Mouse (Mus musculus): ENCODE results near the gene Frmd4a.

Frmd4a gene

DNA sequence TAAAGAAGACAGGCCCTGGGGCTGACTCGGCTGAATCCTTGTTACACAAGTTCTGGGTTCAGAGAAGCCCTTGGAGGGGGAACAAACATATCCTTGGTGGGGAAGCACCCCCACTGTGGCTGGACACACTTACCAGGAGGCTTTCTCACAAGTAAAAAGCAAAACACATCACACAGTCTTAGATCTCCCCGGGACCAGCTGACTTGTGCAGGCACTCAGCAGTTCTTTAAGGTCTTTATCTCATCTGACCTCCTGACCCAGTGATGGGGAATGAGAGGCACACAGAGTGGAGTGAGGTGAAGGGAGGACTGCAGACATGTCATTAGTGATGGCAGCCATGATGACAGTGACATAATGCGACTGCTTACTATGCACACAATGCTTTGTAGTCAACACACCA, 170.8 kb downstream of the Frmd4a start:
- ChIA-PET POLR2A (interaction anchor here in 1 of 4 experiments (0.6 kb wide), 1 partner anchor 727 kb away, joined by 4 read pairs; no protein-coding TSS in a partner anchor), CTCF (no interaction called here)

DNA sequence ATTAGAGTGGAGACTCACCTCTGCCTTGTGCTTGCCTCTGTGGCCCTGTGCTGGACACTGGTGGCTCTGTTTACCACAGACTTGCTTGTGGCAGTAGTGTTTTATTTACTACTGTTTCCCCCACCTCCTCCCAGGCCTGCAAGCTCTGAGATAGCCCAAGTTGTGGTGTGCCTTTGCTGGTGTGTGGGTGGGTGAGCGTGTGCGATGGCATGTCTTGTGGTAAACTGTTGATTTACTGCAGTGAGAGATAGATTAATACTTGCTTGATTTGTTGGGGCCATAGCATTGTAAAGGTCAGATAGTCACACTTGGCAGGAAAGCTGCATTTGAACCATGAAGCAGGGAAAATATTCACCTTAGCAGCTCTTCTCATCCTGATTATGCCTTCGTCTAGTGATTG, 172.8 kb downstream of the Frmd4a start:
- CTCF ChIA-PET = no interaction called here
- POLR2A ChIA-PET = interaction anchor here in 1 of 4 experiments (0.7 kb wide), 1 partner anchor 603 kb away, joined by 3 read pairs; no protein-coding TSS in a partner anchor

- CTCF ChIA-PET = no interaction called here
These were observed 173.5 kb downstream of the Frmd4a start for GRCm38 (mm10) chr2:4190995-4191394.

DNA sequence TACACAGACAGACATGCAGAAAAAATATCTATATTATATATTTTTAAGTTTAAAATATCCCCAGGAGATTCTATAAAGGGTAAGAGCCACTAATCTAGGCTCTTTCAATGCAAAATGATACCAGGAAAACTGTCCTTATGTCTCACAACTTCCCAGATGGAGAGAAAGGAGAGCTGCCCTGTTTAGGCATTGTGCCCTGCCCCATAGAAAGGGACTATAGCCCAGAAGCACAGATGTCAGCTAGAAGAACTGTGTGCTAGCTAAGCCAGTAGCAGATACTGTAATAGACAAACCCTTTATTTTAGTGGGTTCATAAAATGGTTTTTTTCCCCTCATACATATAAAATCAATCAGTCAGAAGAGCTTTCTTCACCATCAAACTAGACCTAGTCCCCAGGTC, 175.7 kb downstream of the Frmd4a start:
- ChIA-PET CTCF (no interaction called here), POLR2A (no interaction called here)

More at GRCm38 (mm10) chr2:4190995-4191394, 173.5 kb downstream of the Frmd4a start:
- POLR2A ChIA-PET = no interaction called here

DNA sequence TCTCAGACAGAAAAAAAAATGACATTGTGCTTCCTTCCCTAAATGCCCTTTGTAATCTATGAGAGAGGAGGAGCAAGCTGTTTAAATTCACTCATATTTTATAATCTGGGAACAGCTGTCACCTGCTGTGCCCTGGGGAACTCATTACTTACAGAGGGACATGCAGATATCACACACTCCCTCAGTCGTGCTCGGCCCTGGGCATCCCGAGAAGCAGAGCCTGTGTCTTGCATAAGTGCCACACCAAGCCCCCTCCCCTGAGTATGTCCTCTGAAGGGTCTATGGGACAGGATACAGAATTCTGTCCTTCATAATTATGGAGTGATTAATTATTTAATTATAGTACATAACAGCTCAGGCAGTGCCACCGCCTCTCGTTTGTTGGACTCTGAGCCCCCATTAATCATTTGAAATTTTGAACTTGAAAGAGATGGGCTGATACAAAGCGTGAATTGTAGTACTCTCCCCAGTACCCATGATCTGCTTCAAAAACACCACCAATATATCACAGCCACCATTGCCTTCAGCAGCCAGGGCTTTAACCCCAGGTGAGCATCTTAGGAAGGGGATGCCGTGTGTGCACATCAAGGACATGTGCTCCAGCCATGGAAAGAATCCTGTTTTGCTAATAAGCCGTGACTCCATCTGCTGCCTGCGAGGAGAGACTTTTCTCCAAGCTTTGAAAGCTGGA, 177.0 kb downstream of the Frmd4a start:
- ChIA-PET POLR2A (no interaction called here), CTCF (no interaction called here)

DNA sequence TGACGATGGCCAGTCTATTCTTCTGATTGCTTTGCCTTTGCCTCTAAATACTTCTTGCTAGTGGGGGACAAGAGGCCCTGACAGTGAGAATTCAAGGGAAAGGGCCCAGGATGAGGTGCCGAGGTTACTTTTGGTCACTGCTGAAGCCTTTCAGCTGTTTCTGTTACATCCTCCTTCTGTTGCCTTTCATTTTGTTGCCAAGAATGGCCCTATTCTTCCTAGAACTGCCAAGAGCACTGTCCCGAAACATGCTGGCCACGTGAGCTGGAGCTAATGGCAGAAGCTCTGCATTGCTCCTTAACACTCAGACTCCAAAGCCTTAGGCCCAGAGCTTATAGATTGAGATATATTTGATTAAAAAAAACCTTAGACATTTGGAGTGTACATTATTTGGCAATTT, 178.5 kb downstream of the Frmd4a start:
- ChIA-PET POLR2A (interaction anchor here in 1 of 4 experiments (0.7 kb wide), 1 partner anchor 13 kb away, joined by 3 read pairs; no protein-coding TSS in a partner anchor), CTCF (no interaction called here)

- POLR2A ChIA-PET = no interaction called here
- CTCF ChIA-PET = no interaction called here
These were observed 191.7 kb downstream of the Frmd4a start for GRCm38 (mm10) chr2:4209234-4209633.

DNA sequence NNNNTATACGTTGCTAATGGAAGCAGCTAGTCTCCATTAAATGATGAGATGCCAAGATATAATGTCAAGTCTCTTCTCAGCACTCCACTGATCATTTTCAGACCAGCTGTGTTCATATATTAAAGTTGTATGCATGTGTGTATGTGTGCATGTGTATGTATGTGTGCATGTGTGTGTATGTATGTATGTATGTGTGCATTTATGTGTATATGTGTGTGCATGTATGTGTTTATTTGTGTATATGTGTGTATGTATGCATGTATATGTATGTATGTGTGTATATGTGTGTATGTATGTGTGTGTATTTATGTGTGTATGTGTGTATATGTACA, 204.9 kb downstream of the Frmd4a start:
- ChIA-PET CTCF (interaction anchor here in 3 of 4 experiments (0.6 to 1.6 kb wide), 4 partner anchors 9 to 269 kb away, joined by 3 to 8 read pairs (median 4); no protein-coding TSS in a partner anchor), POLR2A (interaction anchor here in 1 of 4 experiments (1.2 to 1.7 kb wide), 2 partner anchors 9 to 510 kb away, joined by 4 to 10 read pairs; no protein-coding TSS in a partner anchor)

- CTCF ChIA-PET = no interaction called here
- POLR2A ChIA-PET = no interaction called here
These were observed 205.8 kb downstream of the Frmd4a start for GRCm38 (mm10) chr2:4223316-4223715.

DNA sequence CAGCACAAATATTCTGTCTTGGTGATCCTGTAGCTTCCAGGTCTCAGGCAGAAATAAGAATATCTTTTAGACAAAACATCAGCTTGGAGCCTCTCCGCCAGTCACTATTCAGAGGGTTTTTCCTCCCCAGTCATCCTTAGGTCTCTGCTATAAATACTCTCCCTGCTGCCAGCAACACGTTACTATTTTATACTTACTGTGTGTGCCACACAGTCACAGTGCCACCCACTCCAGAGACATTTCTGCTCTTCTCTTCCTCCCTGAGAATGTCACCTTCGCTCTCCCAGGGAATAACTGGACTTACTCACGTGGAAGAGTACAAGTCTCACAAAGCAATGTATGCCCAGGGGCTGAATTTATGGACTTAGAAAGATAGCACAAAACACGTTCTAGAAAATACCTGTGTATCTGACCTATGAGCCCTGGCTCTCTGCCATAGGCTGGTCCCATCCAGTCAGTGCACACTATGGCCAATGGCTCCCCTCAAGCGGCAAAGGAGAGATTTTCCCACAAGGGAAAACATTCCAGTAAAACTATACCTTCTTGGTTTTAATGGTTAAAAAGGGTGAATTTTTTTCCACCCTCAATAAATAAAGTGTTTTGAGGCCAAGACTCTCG, 209.5 kb downstream of the Frmd4a start:
- ChIA-PET POLR2A (no interaction called here), CTCF (no interaction called here)

DNA sequence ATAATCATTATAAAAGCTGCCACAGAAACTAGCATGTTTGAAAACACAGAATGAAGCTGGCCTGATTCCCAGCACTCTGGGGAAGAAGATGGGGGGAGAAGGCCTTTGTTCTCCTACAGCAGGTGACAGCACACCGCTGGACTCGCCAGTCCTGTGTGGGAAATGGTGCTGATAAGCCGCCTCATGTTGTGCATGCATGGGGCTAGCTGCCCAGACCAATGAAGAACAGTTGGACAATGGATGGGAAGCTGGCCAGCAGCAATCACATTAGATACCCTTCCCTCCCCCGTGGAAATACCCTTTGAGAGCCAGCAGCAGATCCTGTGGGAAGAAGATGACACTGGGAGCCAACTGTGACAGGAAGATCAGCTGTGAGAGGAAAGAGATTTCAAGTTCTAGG, 210.0 kb downstream of the Frmd4a start:
- POLR2A ChIA-PET = interaction anchor here in 2 of 4 experiments (0.6 to 1.0 kb wide), 4 partner anchors 19 to 1004 kb away, joined by 3 to 4 read pairs (median 4); no protein-coding TSS in a partner anchor
- CTCF ChIA-PET = no interaction called here

- ChIA-PET CTCF (no interaction called here), POLR2A (interaction anchor here in 2 of 4 experiments (0.7 to 1.0 kb wide), 2 partner anchors 282 to 603 kb away, joined by 3 to 4 read pairs; no protein-coding TSS in a partner anchor)
These were observed 211.0 kb downstream of the Frmd4a start for GRCm38 (mm10) chr2:4228510-4228909.

GRCm38 (mm10) chr2:4232335-4232734, 214.8 kb downstream of the Frmd4a start:
- POLR2A ChIA-PET = interaction anchor here in 1 of 4 experiments (0.7 to 1.7 kb wide), 2 partner anchors 8 to 10 kb away, joined by 4 to 10 read pairs; no protein-coding TSS in a partner anchor
- CTCF ChIA-PET = no interaction called here

- ChIA-PET POLR2A (interaction anchor here in 1 of 4 experiments (1.2 to 1.7 kb wide), 2 partner anchors 9 to 11 kb away, joined by 3 to 10 read pairs; no protein-coding TSS in a partner anchor), CTCF (no interaction called here)
These were observed 215.3 kb downstream of the Frmd4a start for GRCm38 (mm10) chr2:4232761-4233322.

GRCm38 (mm10) chr2:4237686-4238085, 220.2 kb downstream of the Frmd4a start:
- POLR2A ChIA-PET = interaction anchor here in 1 of 4 experiments (0.5 to 1.2 kb wide), 2 partner anchors 328 to 899 kb away, joined by 3 to 4 read pairs; no protein-coding TSS in a partner anchor
- CTCF ChIA-PET = no interaction called here

GRCm38 (mm10) chr2:4249723-4250122, 232.2 kb downstream of the Frmd4a start:
- POLR2A ChIA-PET = no interaction called here
- CTCF ChIA-PET = interaction anchor here in 2 of 4 experiments (0.6 kb wide), 2 partner anchors 229 to 1000 kb away, joined by 3 read pairs; no protein-coding TSS in a partner anchor

GRCm38 (mm10) chr2:4252541-4253291, 235.2 kb downstream of the Frmd4a start:
- ChIA-PET POLR2A (interaction anchor here in 1 of 4 experiments (0.9 kb wide), 1 partner anchor 14 kb away, joined by 4 read pairs; no protein-coding TSS in a partner anchor), CTCF (interaction anchor here in 2 of 4 experiments (0.6 to 1.2 kb wide), 3 partner anchors 10 to 40 kb away, joined by 3 to 5 read pairs (median 3); no protein-coding TSS in a partner anchor)

- CTCF ChIA-PET = interaction anchor here in 2 of 4 experiments (0.6 to 1.2 kb wide), 4 partner anchors 9 to 79 kb away, joined by 3 to 5 read pairs (median 3); no protein-coding TSS in a partner anchor
- POLR2A ChIA-PET = interaction anchor here in 1 of 4 experiments (0.9 kb wide), 1 partner anchor 13 kb away, joined by 4 read pairs; no protein-coding TSS in a partner anchor
These were observed 235.8 kb downstream of the Frmd4a start for GRCm38 (mm10) chr2:4253348-4253747.

- ChIA-PET CTCF (interaction anchor here in 1 of 4 experiments (1.2 kb wide), 1 partner anchor 41 kb away, joined by 3 read pairs; no protein-coding TSS in a partner anchor), POLR2A (no interaction called here)
These were observed 236.6 kb downstream of the Frmd4a start for GRCm38 (mm10) chr2:4254083-4254482.
